Mouse (Mus musculus): Measurements from ENCODE around the gene Pcca. TPM values are rescaled to one million over a fixed set of nuclear protein-coding genes. Genes with fewer than 3 reads are reported as not detected.

Gene Pcca
- polyA plus RNA-seq, 1 experiment = 2.5 TPM

DNA sequence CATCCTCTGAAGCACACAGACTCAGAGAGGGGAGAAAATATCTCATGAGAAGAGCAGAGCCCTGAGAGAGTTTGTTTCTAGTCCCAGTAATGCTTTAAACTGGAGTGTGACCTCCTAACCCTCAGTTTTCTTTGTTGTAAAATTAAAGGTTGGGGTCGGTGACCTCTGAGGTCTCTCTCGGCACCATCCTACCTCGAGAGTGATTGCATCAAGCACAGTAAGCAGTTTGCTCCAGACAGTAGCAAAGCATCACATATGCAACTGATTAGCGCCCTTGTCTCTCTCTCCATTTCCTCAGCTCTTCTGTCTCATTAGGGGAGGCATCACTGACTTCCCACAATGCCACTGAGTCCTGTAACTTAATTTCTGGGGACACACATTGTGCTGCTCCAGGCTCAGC, 302.1 kb downstream of the Pcca start:
- H3K36me3 ChIP-seq (replicated peaks; ENCODE audit: low read length) = no peaks in the 10 kb centered on the region
- no peak overlapping the region for H3K4me3 ChIP-seq (replicated peaks)
- H3K4me1 ChIP-seq = peaks cover 6% of the 10 kb centered on the region
- H3K9me3 ChIP-seq = peaks cover 3% of the 10 kb centered on the region; the same call in 1 of the 2 replicates
- no peaks in the 10 kb centered on the region for H3K27me3 ChIP-seq (replicated peaks)
- no peak for TF ChIP-seq FLI1 (IDR thresholded peaks at IDR 0.05; ENCODE audit: low read length)
- no peak for TF ChIP-seq GATA1 (IDR thresholded peaks at IDR 0.05; ENCODE audit: borderline replicate concordance, low read length)

DNA sequence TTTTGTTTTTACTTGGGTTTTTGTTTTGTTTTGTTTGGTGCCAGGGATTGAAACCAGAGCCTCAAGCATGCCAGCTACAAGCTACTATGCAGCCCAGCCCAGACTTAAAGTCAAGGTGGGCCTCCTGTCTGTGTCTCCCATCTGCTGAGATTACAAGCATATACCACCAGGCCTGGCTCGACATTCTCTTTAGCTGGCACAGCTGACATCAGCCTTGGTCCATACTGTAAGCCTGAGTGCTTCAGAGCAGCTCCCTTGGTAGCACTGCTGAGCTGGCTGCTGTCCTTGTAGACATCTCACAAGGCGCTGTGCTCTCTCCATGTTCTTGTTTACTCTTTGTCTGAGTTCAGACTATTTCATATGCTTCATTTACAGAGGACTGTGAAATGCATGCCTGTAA, 302.9 kb downstream of the Pcca start:
- H3K4me1 ChIP-seq = peaks cover 6% of the 10 kb centered on the region
- H3K36me3 ChIP-seq (replicated peaks; ENCODE audit: low read length) = no peaks in the 10 kb centered on the region
- H3K4me3 ChIP-seq (replicated peaks) = no peak overlapping the region
- TF ChIP-seq GATA1 (IDR thresholded peaks at IDR 0.05; ENCODE audit: borderline replicate concordance, low read length) = no peak
- TF ChIP-seq FLI1 (IDR thresholded peaks at IDR 0.05; ENCODE audit: low read length) = no peak
- no peaks in the 10 kb centered on the region for H3K27me3 ChIP-seq (replicated peaks)
- H3K9me3 ChIP-seq = peaks cover 3% of the 10 kb centered on the region; the same call in 1 of the 2 replicates

DNA sequence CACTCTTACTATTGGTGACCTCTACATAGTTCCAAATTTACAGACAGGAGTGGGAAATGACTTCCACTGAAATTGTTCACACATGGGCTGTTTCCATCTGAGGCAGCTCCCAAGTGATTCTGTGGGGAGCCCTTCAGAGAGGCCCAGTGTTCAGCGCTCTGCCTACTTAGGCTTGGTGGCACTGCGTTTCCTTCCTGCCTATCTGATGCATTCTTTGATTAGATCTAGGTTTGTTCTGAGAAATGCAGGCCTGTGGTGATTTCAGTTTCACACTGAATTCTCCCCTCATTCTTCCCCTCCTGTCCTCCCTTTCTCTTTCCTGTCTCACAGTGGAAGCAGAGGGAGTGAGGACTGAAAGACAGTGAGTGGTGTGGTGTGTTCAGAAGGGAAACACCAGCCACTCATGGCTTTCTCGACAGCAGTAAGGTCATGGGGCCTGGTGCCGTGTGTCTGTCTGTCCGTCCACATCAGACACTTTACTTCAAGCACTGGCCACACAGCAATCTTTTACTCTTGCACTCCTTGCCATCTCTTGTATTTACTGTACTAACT, 318.5 kb downstream of the Pcca start:
- no peak overlapping the region for H3K4me3 ChIP-seq (replicated peaks)
- 0 out of 2 replicates have a peak, but pooled peaks cover 3% of the 10 kb centered on the region for H3K4me1 ChIP-seq
- H3K9me3 ChIP-seq = no peaks in the 10 kb centered on the region
- no peaks in the 10 kb centered on the region for H3K27me3 ChIP-seq (replicated peaks)
- no peaks in the 10 kb centered on the region for H3K36me3 ChIP-seq (replicated peaks; ENCODE audit: low read length)
- no peak for TF ChIP-seq GATA1 (IDR thresholded peaks at IDR 0.05; ENCODE audit: borderline replicate concordance, low read length)
- TF ChIP-seq FLI1 (IDR thresholded peaks at IDR 0.05; ENCODE audit: low read length) = no peak

DNA sequence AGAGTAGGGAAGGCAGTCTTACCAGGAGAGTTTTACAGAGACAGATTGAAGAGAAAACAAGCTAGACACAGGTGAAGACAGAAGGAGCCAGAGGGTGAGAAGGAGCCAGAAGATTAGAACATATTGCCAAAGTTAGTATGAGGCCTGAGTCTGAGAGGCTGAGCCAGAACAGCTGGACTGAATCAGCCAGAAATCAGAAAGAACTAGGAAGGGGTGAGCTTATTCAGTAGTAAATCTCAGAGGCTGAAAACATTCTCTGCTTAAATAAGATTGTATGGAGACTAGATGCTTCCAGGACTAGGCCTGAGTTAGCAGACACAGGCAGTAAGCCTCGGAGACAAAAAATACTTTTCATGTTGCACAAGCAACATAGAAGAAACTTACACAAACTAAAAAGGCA, 325.7 kb downstream of the Pcca start:
- peaks cover 19% of the 10 kb centered on the region for H3K9me3 ChIP-seq
- no peaks in the 10 kb centered on the region for H3K36me3 ChIP-seq (replicated peaks; ENCODE audit: low read length)

DNA sequence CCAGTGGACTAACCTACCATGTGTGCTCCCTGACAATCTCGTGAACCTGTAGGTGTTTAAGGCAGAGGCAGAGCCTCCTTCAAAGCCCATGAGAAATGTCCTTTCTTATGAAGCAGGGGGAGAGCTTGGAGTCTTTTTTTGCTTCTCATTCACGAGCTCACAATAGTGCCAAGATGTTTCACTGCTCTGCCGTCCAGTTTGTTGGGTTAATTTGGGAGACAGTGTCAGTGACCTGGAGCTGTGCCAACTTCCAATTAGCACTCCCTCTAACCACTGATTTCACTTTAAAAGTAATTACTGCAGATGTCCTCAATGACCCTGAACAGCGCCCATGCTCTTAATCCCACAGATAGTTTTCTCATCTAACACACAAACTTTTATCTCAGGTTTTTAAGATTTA, 328.5 kb downstream of the Pcca start:
- H3K4me1 ChIP-seq = no peaks in the 10 kb centered on the region
- TF ChIP-seq FLI1 (IDR thresholded peaks at IDR 0.05; ENCODE audit: low read length) (no peak), GATA1 (IDR thresholded peaks at IDR 0.05; ENCODE audit: borderline replicate concordance, low read length) (no peak)
- no peaks in the 10 kb centered on the region for H3K27me3 ChIP-seq (replicated peaks)
- no peak overlapping the region for H3K4me3 ChIP-seq (replicated peaks)
- H3K9me3 ChIP-seq = peaks cover 19% of the 10 kb centered on the region
- no peaks in the 10 kb centered on the region for H3K36me3 ChIP-seq (replicated peaks; ENCODE audit: low read length)

More for the DNA sequence above, 325.7 kb downstream of the Pcca start:
- no peak overlapping the region for H3K4me3 ChIP-seq (replicated peaks)
- no peaks in the 10 kb centered on the region for H3K4me1 ChIP-seq
- no peaks in the 10 kb centered on the region for H3K27me3 ChIP-seq (replicated peaks)
- no peak for TF ChIP-seq GATA1 (IDR thresholded peaks at IDR 0.05; ENCODE audit: borderline replicate concordance, low read length)
- no peak for TF ChIP-seq FLI1 (IDR thresholded peaks at IDR 0.05; ENCODE audit: low read length)

DNA sequence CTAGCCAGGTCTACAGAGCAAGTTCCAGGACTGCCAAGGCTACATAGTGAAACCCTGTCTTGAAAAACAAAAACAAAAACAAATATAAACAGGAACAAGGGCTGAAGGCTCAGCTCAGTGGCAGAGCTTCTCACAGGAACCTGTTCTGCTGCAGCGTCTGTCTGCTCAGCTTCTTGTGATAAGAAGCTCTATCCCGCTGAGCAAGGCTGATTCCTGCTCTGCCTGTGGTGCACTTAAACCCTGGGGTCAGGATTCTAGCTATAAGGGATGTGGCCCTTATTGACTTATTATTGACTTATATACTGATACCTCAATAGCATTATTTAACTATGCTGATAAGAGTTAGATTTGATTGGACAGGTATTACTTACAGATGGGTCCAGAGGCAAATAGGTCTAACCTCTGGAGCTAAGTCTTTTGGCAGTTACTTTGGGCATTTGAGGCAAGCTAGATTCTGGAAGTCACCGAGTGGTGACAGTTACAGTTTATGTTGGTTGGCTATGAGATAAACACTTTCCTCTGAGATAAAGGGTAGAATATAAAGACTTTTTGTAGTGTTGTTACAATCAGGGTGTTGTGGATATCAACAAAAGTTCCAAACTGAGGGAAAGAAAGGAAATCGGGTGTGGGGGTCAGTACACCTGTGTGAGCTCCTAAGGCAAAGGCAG, 331.5 kb downstream of the Pcca start:
- no peaks in the 10 kb centered on the region for H3K9me3 ChIP-seq
- H3K4me3 ChIP-seq (replicated peaks) = no peak overlapping the region
- H3K36me3 ChIP-seq (replicated peaks; ENCODE audit: low read length) = no peaks in the 10 kb centered on the region
- TF ChIP-seq FLI1 (IDR thresholded peaks at IDR 0.05; ENCODE audit: low read length) (no peak), GATA1 (IDR thresholded peaks at IDR 0.05; ENCODE audit: borderline replicate concordance, low read length) (no peak)
- H3K4me1 ChIP-seq = no peaks in the 10 kb centered on the region
- H3K27me3 ChIP-seq (replicated peaks) = no peaks in the 10 kb centered on the region

DNA sequence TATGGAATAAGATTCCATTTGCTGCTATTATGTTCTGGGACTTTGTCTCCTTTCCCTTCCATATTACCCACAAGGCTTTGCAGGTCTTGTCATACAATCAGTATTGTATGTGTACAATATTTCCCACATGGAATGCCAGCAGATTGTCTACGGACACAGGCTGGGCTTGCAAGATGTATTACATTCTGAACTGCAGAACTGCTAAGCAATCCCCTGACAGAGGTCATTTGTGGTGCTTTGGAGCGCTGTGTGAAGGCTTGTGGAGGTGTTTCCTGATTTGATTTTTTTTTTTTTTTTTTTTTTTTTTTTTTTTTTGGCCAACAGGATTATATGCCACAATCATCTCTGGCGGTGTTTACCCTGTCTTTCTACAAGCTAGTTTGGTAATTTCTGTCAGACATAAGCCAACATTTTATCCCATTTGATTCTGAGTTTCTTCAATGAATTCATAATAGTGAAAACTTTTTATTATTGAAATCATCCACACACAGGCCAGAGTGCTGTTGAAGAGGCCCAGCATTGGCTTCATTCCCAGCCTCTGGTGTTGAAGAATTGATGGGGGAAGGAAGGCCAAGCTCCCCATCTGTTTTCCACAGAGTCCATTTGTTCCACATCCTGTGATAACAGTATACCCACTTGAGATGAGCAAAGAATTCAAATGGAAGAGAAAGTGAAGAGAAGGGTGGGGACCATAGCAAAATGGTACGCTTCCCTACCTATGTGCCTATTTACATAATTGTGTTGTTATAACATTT, 333.6 kb downstream of the Pcca start:
- Histone ChIP-seq H3K4me3 (replicated peaks) (no peak overlapping the region), H3K27me3 (replicated peaks) (peaks cover 2% of the 10 kb centered on the region), H3K9me3 (no peaks in the 10 kb centered on the region), H3K4me1 (no peaks in the 10 kb centered on the region), H3K36me3 (replicated peaks; ENCODE audit: low read length) (no peaks in the 10 kb centered on the region)
- TF ChIP-seq FLI1 (IDR thresholded peaks at IDR 0.05; ENCODE audit: low read length) (no peak), GATA1 (IDR thresholded peaks at IDR 0.05; ENCODE audit: borderline replicate concordance, low read length) (no peak)

DNA sequence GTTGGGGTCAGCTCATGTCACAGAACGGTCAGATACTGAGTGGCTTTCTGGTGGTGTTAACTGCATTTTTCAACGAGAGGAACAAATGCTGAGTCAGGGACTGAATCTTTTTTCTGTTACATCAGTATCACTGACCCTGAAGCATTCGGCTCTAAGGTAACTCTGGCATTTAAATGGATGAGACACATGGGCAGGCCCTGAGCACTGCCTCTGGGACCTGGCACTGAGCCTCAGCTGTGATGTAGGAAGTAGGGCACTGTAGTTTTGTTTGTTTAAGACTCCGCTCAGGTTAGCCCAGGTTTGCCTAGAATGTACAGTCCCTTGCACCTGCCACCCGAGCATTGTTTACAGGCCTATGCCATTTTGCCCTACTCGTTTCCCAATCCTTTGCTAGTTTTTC, 335.7 kb downstream of the Pcca start:
- no peak for TF ChIP-seq FLI1 (IDR thresholded peaks at IDR 0.05; ENCODE audit: low read length)
- no peak for TF ChIP-seq GATA1 (IDR thresholded peaks at IDR 0.05; ENCODE audit: borderline replicate concordance, low read length)
- no peaks in the 10 kb centered on the region for H3K36me3 ChIP-seq (replicated peaks; ENCODE audit: low read length)
- no peak overlapping the region for H3K4me3 ChIP-seq (replicated peaks)
- H3K27me3 ChIP-seq (replicated peaks) = peaks cover 7% of the 10 kb centered on the region
- no peaks in the 10 kb centered on the region for H3K4me1 ChIP-seq
- no peaks in the 10 kb centered on the region for H3K9me3 ChIP-seq

DNA sequence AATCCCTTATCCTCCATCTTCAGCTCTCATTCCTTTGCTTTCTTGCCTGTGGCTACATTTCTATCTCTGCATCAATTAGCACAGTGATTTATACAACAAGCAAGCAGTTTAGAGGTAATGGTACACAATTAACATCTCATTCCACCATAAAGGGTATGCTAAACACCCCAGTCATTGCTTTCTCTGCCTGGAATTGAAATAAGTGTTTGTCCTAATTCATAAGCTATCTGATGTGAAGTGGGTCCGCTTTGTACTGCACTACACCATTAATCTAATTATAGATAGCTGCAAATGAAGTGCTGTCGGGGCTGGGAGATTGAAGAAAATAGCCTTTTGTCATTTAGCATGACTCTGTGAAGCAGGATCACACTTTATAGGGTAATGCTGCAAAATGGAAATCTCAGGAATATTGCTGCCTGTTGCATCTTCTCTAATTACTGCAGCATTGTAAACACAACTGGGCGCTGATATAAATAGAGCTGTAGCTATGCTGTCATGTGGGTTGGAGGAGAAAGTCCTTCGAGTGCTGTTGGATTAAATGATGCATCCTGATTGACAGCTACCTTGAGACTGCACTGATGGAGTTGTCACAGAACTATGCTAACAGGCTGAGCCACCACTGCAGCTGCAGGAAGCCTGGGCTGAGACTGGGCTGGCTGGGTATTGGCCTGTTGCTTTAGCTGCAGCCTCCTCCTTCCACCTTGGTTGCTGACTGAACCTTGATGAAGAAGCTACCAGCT, 337.9 kb downstream of the Pcca start:
- H3K4me1 ChIP-seq = no peaks in the 10 kb centered on the region
- no peaks in the 10 kb centered on the region for H3K36me3 ChIP-seq (replicated peaks; ENCODE audit: low read length)
- H3K4me3 ChIP-seq (replicated peaks) = no peak overlapping the region
- H3K27me3 ChIP-seq (replicated peaks) = peaks cover 7% of the 10 kb centered on the region
- TF ChIP-seq GATA1 (IDR thresholded peaks at IDR 0.05; ENCODE audit: borderline replicate concordance, low read length) = no peak
- TF ChIP-seq FLI1 (IDR thresholded peaks at IDR 0.05; ENCODE audit: low read length) = no peak
- H3K9me3 ChIP-seq = no peaks in the 10 kb centered on the region
